Mouse (Mus musculus): ENCODE measurements around the gene Fam83g. TPM values are rescaled to one million over a fixed set of nuclear protein-coding genes. Genes with fewer than 3 reads are reported as not detected.

The Fam83g gene
- polyA plus RNA-seq, 1 experiment from 2014 or later: 0.68 TPM

- no peak for DNase-seq (ENCODE audit: low spot score)
- Histone ChIP-seq H3K9me3 (no peaks in the 10 kb centered on the region), H3K4me3 (no peak overlapping the region), H3K4me1 (replicated peaks) (peaks cover 40% of the 10 kb centered on the region), H3K36me3 (no peaks in the 10 kb centered on the region), H3K27ac (no peak overlapping the region), H3K27me3 (ENCODE audit: insufficient read depth, poor library complexity, severe bottlenecking) (peaks cover 52% of the 10 kb centered on the region)
- 36% methylated on average over 10 of the region's 10 CpGs for WGBS
Measured at GRCm38 (mm10) chr11:61686906-61687453, 3.1 kb downstream of the Fam83g start.

- DNase-seq (ENCODE audit: low spot score): no peak
- Histone ChIP-seq H3K27ac (no peak overlapping the region), H3K4me1 (replicated peaks) (peaks cover 34% of the 10 kb centered on the region), H3K27me3 (ENCODE audit: insufficient read depth, poor library complexity, severe bottlenecking) (peaks cover 45% of the 10 kb centered on the region), H3K4me3 (no peak overlapping the region), H3K9me3 (no peaks in the 10 kb centered on the region), H3K36me3 (no peaks in the 10 kb centered on the region)
- WGBS: 47% methylated on average over 2 of the region's 2 CpGs
Measured at GRCm38 (mm10) chr11:61687595-61687994, 3.7 kb downstream of the Fam83g start.

- DNase-seq (ENCODE audit: low spot score): no peak
- no peak overlapping the region for H3K4me3 ChIP-seq
- no peak overlapping the region for H3K27ac ChIP-seq
- H3K36me3 ChIP-seq: no peaks in the 10 kb centered on the region
- H3K9me3 ChIP-seq: no peaks in the 10 kb centered on the region
- WGBS: 91% methylated on average over 5 of the region's 5 CpGs
- no peaks in the 10 kb centered on the region for H3K4me1 ChIP-seq (replicated peaks)
- no peaks in the 10 kb centered on the region for H3K27me3 ChIP-seq (ENCODE audit: insufficient read depth, poor library complexity, severe bottlenecking)
Measured at GRCm38 (mm10) chr11:61692996-61693395, 9.1 kb downstream of the Fam83g start.

GRCm38 (mm10) chr11:61698852-61699251 lies 15.0 kb downstream of the Fam83g start:
- Histone ChIP-seq H3K4me3 (no peak overlapping the region), H3K36me3 (no peaks in the 10 kb centered on the region), H3K27ac (no peak overlapping the region), H3K4me1 (replicated peaks) (peaks cover 33% of the 10 kb centered on the region), H3K9me3 (no peaks in the 10 kb centered on the region), H3K27me3 (ENCODE audit: insufficient read depth, poor library complexity, severe bottlenecking) (peaks cover 7% of the 10 kb centered on the region; the same call in 1 of the 2 replicates)
- DNase-seq (ENCODE audit: low spot score): no peak

- no peak for DNase-seq (ENCODE audit: low spot score)
- peaks cover 33% of the 10 kb centered on the region for H3K4me1 ChIP-seq (replicated peaks)
- H3K9me3 ChIP-seq: no peaks in the 10 kb centered on the region
- no peaks in the 10 kb centered on the region for H3K36me3 ChIP-seq
- 87% methylated on average over 5 of the region's 5 CpGs for WGBS
- H3K4me3 ChIP-seq: no peak overlapping the region
- peaks cover 7% of the 10 kb centered on the region; the same call in 1 of the 2 replicates for H3K27me3 ChIP-seq (ENCODE audit: insufficient read depth, poor library complexity, severe bottlenecking)
- peak overlapping the region; percentile 45; the same call in 1 of the 2 replicates for H3K27ac ChIP-seq
Measured at GRCm38 (mm10) chr11:61699460-61699859, 15.6 kb downstream of the Fam83g start.

GRCm38 (mm10) chr11:61699933-61700332 lies 16.0 kb downstream of the Fam83g start:
- no peak for DNase-seq (ENCODE audit: low spot score)
- no peaks in the 10 kb centered on the region for H3K36me3 ChIP-seq
- peaks cover 7% of the 10 kb centered on the region; the same call in 1 of the 2 replicates for H3K27me3 ChIP-seq (ENCODE audit: insufficient read depth, poor library complexity, severe bottlenecking)
- peak overlapping the region; percentile 45; the same call in 1 of the 2 replicates for H3K27ac ChIP-seq
- H3K4me3 ChIP-seq: no peak overlapping the region
- 60% methylated on average over 4 of the region's 4 CpGs for WGBS
- no peaks in the 10 kb centered on the region for H3K9me3 ChIP-seq
- H3K4me1 ChIP-seq (replicated peaks): peaks cover 33% of the 10 kb centered on the region

- Histone ChIP-seq H3K36me3 (no peaks in the 10 kb centered on the region), H3K27ac (peak overlapping the region; percentile 6; the same call in 1 of the 2 replicates), H3K4me3 (0 out of 2 replicates have a peak overlapping the region, but pooled peaks have one; percentile 3), H3K9me3 (no peaks in the 10 kb centered on the region), H3K4me1 (replicated peaks) (peaks cover 33% of the 10 kb centered on the region), H3K27me3 (ENCODE audit: insufficient read depth, poor library complexity, severe bottlenecking) (peaks cover 7% of the 10 kb centered on the region; the same call in 1 of the 2 replicates)
- peak; percentile 38 for DNase-seq (ENCODE audit: low spot score)
- WGBS: 45% methylated on average over 5 of the region's 5 CpGs
Measured at GRCm38 (mm10) chr11:61701696-61702095, 17.8 kb downstream of the Fam83g start.

GRCm38 (mm10) chr11:61702494-61702893 lies 18.6 kb downstream of the Fam83g start:
- WGBS: 92% methylated on average over 5 of the region's 5 CpGs

GRCm38 (mm10) chr11:61705581-61705980 lies 21.7 kb downstream of the Fam83g start:
- no peak for DNase-seq (ENCODE audit: low spot score)
- Histone ChIP-seq H3K36me3 (no peaks in the 10 kb centered on the region), H3K4me3 (no peak overlapping the region), H3K27me3 (ENCODE audit: insufficient read depth, poor library complexity, severe bottlenecking) (peaks cover 7% of the 10 kb centered on the region; the same call in 1 of the 2 replicates), H3K4me1 (replicated peaks) (peaks cover 25% of the 10 kb centered on the region), H3K27ac (no peak overlapping the region), H3K9me3 (no peaks in the 10 kb centered on the region)
- 88% methylated on average over 2 of the region's 2 CpGs for WGBS

More at GRCm38 (mm10) chr11:61702494-61702893, 18.6 kb downstream of the Fam83g start:
- DNase-seq (ENCODE audit: low spot score): no peak
- Histone ChIP-seq H3K27ac (peak overlapping the region; percentile 6), H3K36me3 (no peaks in the 10 kb centered on the region), H3K4me1 (replicated peaks) (peaks cover 33% of the 10 kb centered on the region), H3K27me3 (ENCODE audit: insufficient read depth, poor library complexity, severe bottlenecking) (peaks cover 7% of the 10 kb centered on the region; the same call in 1 of the 2 replicates), H3K9me3 (no peaks in the 10 kb centered on the region), H3K4me3 (no peak overlapping the region)

- H3K4me1 ChIP-seq (replicated peaks): peaks cover 19% of the 10 kb centered on the region
- 66% methylated on average over 4 of the region's 4 CpGs for WGBS
- no peaks in the 10 kb centered on the region for H3K36me3 ChIP-seq
- peaks cover 7% of the 10 kb centered on the region; the same call in 1 of the 2 replicates for H3K27me3 ChIP-seq (ENCODE audit: insufficient read depth, poor library complexity, severe bottlenecking)
- H3K27ac ChIP-seq: no peak overlapping the region
- H3K9me3 ChIP-seq: no peaks in the 10 kb centered on the region
- H3K4me3 ChIP-seq: no peak overlapping the region
- DNase-seq (ENCODE audit: low spot score): no peak
Measured at GRCm38 (mm10) chr11:61706232-61706631, 22.3 kb downstream of the Fam83g start.

GRCm38 (mm10) chr11:61708928-61709327 lies 25.0 kb downstream of the Fam83g start:
- Histone ChIP-seq H3K27me3 (ENCODE audit: insufficient read depth, poor library complexity, severe bottlenecking) (no peaks in the 10 kb centered on the region), H3K4me1 (replicated peaks) (peaks cover 11% of the 10 kb centered on the region), H3K4me3 (no peak overlapping the region), H3K27ac (peak overlapping the region; percentile 5; the same call in 1 of the 2 replicates), H3K9me3 (no peaks in the 10 kb centered on the region), H3K36me3 (no peaks in the 10 kb centered on the region)
- DNase-seq (ENCODE audit: low spot score): no peak
- WGBS: 53% methylated on average over 3 of the region's 3 CpGs

- DNase-seq (ENCODE audit: low spot score): no peak
- WGBS: 54% methylated on average over 15 of the region's 15 CpGs
- Histone ChIP-seq H3K9me3 (no peaks in the 10 kb centered on the region), H3K4me1 (replicated peaks) (peaks cover 17% of the 10 kb centered on the region), H3K4me3 (no peak overlapping the region), H3K27me3 (ENCODE audit: insufficient read depth, poor library complexity, severe bottlenecking) (no peaks in the 10 kb centered on the region), H3K27ac (no peak overlapping the region), H3K36me3 (no peaks in the 10 kb centered on the region)
Measured at GRCm38 (mm10) chr11:61713157-61713855, 29.4 kb downstream of the Fam83g start.

Measured in hindbrain, embryonic 10.5 days (tissue).